Mouse (Mus musculus) olfactory bulb, adult 2 months (tissue): ENCODE data around the gene Nbeal2.

ENCODE experiments used
- CTCF ChIP-seq: fragments of 200-500 bp; IDR thresholded peaks from 2 replicates; pipeline ENCODE4 v1.5.1; 2012; ENCODE audit warnings: low read depth, mild to moderate bottlenecking, low read length, moderate library complexity; ENCODE audit not compliant: insufficient read depth
- POLR2A ChIP-seq: fragments of 200-500 bp; IDR thresholded peaks from 2 replicates; pipeline ENCODE4 v1.6.1; 2012; ENCODE audit warnings: mild to moderate bottlenecking, low read depth, low read length, moderate library complexity; ENCODE audit not compliant: insufficient read depth

GRCm38 (mm10) chr9:110657474-110658078 is 3.6 kb upstream of the Nbeal2 start:
- no peak for TF ChIP-seq CTCF
- no peak for TF ChIP-seq POLR2A
